14 mouse cellular contexts compared by ENCODE assay signal in the genomic region with DNA sequence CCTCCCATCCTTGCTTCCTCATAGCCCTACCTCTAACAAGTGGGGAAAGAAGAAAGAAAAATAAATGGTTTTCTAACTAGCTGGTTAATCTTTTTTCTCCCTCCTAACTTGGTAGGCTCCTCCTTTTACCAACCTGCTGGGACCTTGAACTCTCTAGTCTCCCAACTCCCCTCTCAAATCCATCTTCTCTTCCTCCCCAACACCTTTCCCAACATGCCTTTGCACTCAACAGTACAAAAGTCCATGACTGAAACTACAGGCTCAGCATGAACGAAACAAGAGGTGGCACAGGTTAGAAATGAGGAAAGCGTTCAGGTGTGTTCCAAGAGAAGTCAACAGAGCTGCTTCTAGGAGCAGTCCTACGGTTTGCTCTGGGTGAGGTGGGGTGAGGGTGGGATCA. TPM values are rescaled to one million over a fixed set of nuclear protein-coding genes. Genes with fewer than 3 reads are reported as not detected.
"Had no signal": no experiment of that assay in that cellular context is flagged by ENCODE, and none has a peak within 500 bp of the region (broad histone marks: within the 10 kb centered on the region; RNA-seq: fewer than 3 reads in every experiment).

No protein-coding gene starts in this region.

- H3K4me3 ChIP-seq: limb, embryonic 15.5 days; liver, embryonic 13.5 days; midbrain, embryonic 13.5 days had no signal

- H3K4me1 ChIP-seq: limb, embryonic 15.5 days; liver, embryonic 13.5 days; midbrain, embryonic 13.5 days had no signal

- DNase-seq: layer of hippocampus, adult 9-11 months; layer of hippocampus, postnatal 36 days; liver, embryonic 13.5 days; lung, adult 18-20 months; right cerebral cortex, adult 18-20 months; right cerebral cortex, postnatal 25 days had no signal

- ATAC-seq: hindbrain, embryonic 16.5 days; inflammation-experienced regulatory T-cells, adult 6 months; midbrain, embryonic 13.5 days had no signal

- H3K27ac ChIP-seq: limb, embryonic 15.5 days; liver, embryonic 13.5 days; midbrain, embryonic 13.5 days; stomach, postnatal 0 days had no signal

- H3K27me3 ChIP-seq: limb, embryonic 15.5 days; liver, embryonic 13.5 days; midbrain, embryonic 13.5 days had no signal

- H3K4me2 ChIP-seq: limb, embryonic 15.5 days; liver, embryonic 13.5 days; midbrain, embryonic 13.5 days had no signal

- H3K9ac ChIP-seq: limb, embryonic 15.5 days; liver, embryonic 13.5 days; midbrain, embryonic 13.5 days had no signal

- H3K9me3 ChIP-seq: limb, embryonic 15.5 days; liver, embryonic 13.5 days; midbrain, embryonic 13.5 days had no signal

RNA-seq across cellular contexts. Expression of a gene that starts 30.4 kb away (rescaled TPM):
- polyA plus RNA-seq: hindbrain, embryonic 16.5 days; inflammation-experienced regulatory T-cells, adult 6 months; limb, embryonic 11.5 days; limb, embryonic 15.5 days; liver, embryonic 13.5 days; lung, embryonic 16.5 days; midbrain, embryonic 13.5 days; neural tube, embryonic 14.5 days; stomach, postnatal 0 days had no signal
